Mouse (Mus musculus) kidney, adult 2 months (tissue): ENCODE data around the gene Ttc7b.

Experiments used
- CTCF ChIP-seq: fragments of 200-500 bp; conservative IDR thresholded peaks from 2 replicates; pipeline ENCODE4 v1.5.1; 2011; ENCODE audit warnings: low read depth, mild to moderate bottlenecking, control low read depth, low read length, moderate library complexity, mixed read lengths; ENCODE audit not compliant: insufficient read depth, insufficient read length
- POLR2A ChIP-seq: fragments of 200-500 bp; IDR thresholded peaks from one replicate; pipeline ENCODE4 v1.6.1; 2011; ENCODE audit warnings: low read depth, low read length, control low read depth

GRCm38 (mm10) chr12:100445686-100446085 lies 74.9 kb downstream of the Ttc7b start:
- TF ChIP-seq POLR2A = no peak
- no peak for TF ChIP-seq CTCF
